Comparison of ENCODE assay signal across 8 mouse cellular contexts in genomic region chr6:17816865-17817435, GRCm38 (mm10).
DNase-seq lines count a peak whose midpoint lies in the region; ATAC-seq lines count a peak whose summit lies in the region.

No protein-coding gene starts in this region.

- H3K27me3 ChIP-seq in forebrain, embryonic 12.5 days, result no peaks in the 10 kb centered on the region

- H3K4me2 ChIP-seq in forebrain, embryonic 12.5 days, result no peak overlapping the region

- no peaks in the 10 kb centered on the region for H3K9me3 ChIP-seq in forebrain, embryonic 12.5 days

- ATAC-seq in forebrain, embryonic 12.5 days (ENCODE audit: low FRiP score), result 0 out of 2 replicates have a peak, but pooled peaks have one; percentile 53
- no peak for ATAC-seq in megakaryocyte progenitor cell, adult 5-6 weeks (replicated peaks; ENCODE audit: poor library complexity)
- no peak for ATAC-seq in megakaryocyte-erythroid progenitor cell, adult 5-6 weeks (replicated peaks; ENCODE audit: low FRiP score, low TSS enrichment, poor library complexity, severe bottlenecking)

- no peak overlapping the region for H3K4me3 ChIP-seq in forebrain, embryonic 12.5 days (replicated peaks)

- H3K36me3 ChIP-seq in forebrain, embryonic 12.5 days (replicated peaks), result 0 out of 2 replicates have a peak, but pooled peaks cover 12% of the 10 kb centered on the region

- WGBS in forebrain, embryonic 12.5 days, result 24% methylated on average over 3 of the region's 3 CpGs

- H3K4me1 ChIP-seq in forebrain, embryonic 12.5 days, result peaks cover 14% of the 10 kb centered on the region

- H3K9ac ChIP-seq in forebrain, embryonic 12.5 days, result no peak overlapping the region

- H3K27ac ChIP-seq in forebrain, embryonic 12.5 days, result peak overlapping the region; percentile 47; the same call in 1 of the 2 replicates

- DNase-seq in adrenal gland, adult (ENCODE audit: inconsistent age in 2 of 2, low spot score in 1 of 2), result peak; percentile 24 to 62
- DNase-seq in adrenal gland, postnatal 25 days, result no peak
- DNase-seq in 3T3-L1 (ENCODE audit: low read depth, low spot score), result peak; percentile 65
- DNase-seq in kidney, postnatal 4 days, result peak; percentile 22 to 33
- no peak for DNase-seq in ovary, adult 18-20 months (ENCODE audit: low spot score)

Comparison
In these comparisons a context has a peak if more than half of its experiments do, and no peak if none do; other contexts are left out.
1. DNase-seq: peak in adrenal gland, adult (2 of 2), 3T3-L1 (single experiment) and kidney, postnatal 4 days (2 of 2); none in adrenal gland, postnatal 25 days (single experiment) and ovary, adult 18-20 months (single experiment).